Mouse (Mus musculus) G1E (cell line): ENCODE data around the gene Smap2. TPM values are rescaled to one million over a fixed set of nuclear protein-coding genes. Genes with fewer than 3 reads are reported as not detected.

Experiments
- ATAC-seq: 2 replicates; pipeline ENCODE4 v1.8.0; 2016; ENCODE audit warnings: mild to moderate bottlenecking; ENCODE audit not compliant: insufficient number of reproducible peaks, poor library complexity, low FRiP score, severe bottlenecking; ENCODE audit errors: extremely low read depth
- DNase-seq: peaks from one replicate; pipeline ENCODE4 v3.0.0; 2012; ENCODE audit warnings: low spot score
- H3K27me3 ChIP-seq: 2 replicates; pipeline ENCODE4 v1.6.1; 2012; ENCODE audit warnings: mild to moderate bottlenecking, low read length, inconsistent platforms; ENCODE audit not compliant: insufficient read depth
- H3K36me3 ChIP-seq: replicated peaks from 2 replicates; pipeline ENCODE3; 2012; ENCODE audit warnings: mild to moderate bottlenecking, inconsistent platforms
- H3K4me1 ChIP-seq: 2 replicates; pipeline ENCODE4 v1.6.1; 2012; ENCODE audit warnings: low read depth, low read length, inconsistent platforms, mixed read lengths; ENCODE audit not compliant: insufficient read depth
- H3K4me3 ChIP-seq: 2 replicates; pipeline ENCODE4 v1.5.1; 2012; ENCODE audit warnings: low read depth, mild to moderate bottlenecking, inconsistent platforms, low read length, moderate library complexity, mixed read lengths
- H3K9me3 ChIP-seq: replicated peaks from 2 replicates; pipeline ENCODE4 v1.6.1; 2012; ENCODE audit warnings: inconsistent platforms
- CTCF ChIP-seq: IDR thresholded peaks from 2 replicates; pipeline ENCODE4 v1.5.1; 2012; ENCODE audit warnings: low read depth, low read length, inconsistent platforms, mixed read lengths
- GATA1 ChIP-seq: IDR thresholded peaks from 2 replicates; pipeline ENCODE4 v1.6.1; 2012; ENCODE audit warnings: borderline replicate concordance, low read length, inconsistent platforms, mixed read lengths
- GATA2 ChIP-seq: IDR thresholded peaks from 2 replicates; pipeline ENCODE4 v1.6.1; 2012; ENCODE audit warnings: low read depth, low read length, inconsistent platforms, borderline replicate concordance
- POLR2AphosphoS5 ChIP-seq: IDR thresholded peaks from 2 replicates; pipeline ENCODE4 v1.6.1; 2012; ENCODE audit warnings: low read depth, low read length, inconsistent platforms; ENCODE audit not compliant: insufficient replicate concordance
- TAL1 ChIP-seq: conservative IDR thresholded peaks from 2 replicates; pipeline ENCODE4 v1.6.1; 2012; ENCODE audit warnings: low read depth, low read length, inconsistent platforms, mixed read lengths
- polyA plus RNA-seq: library from polyadenylated mRNA; stranded (reverse); fragments of >175 nt; gene quantifications from 2 replicates; pipeline ENCODE4 v1.2.3, GENCODE M21; 2012
- total RNA-seq, 2 experiments: library from RNA; stranded (forward) in 1 of 2; stranded (reverse) in 1 of 2; fragments of 200-1000 nt in 1 of 2; fragments of >200 nt in 1 of 2; fragmentation: Nextera tagmentation in 1 of 2; gene quantifications; 2 replicates each; pipeline ENCODE4 v1.2.3; 2014 to 2017

Smap2 gene
- total and polyA plus RNA-seq, 3 experiments = 33.4 to 92.6 (median 35.6) TPM

- Histone ChIP-seq H3K4me1 (peaks cover 35% of the 10 kb centered on the region), H3K27me3 (no peaks in the 10 kb centered on the region), H3K4me3 (no peak overlapping the region), H3K36me3 (no peaks in the 10 kb centered on the region), H3K9me3 (no peaks in the 10 kb centered on the region)
- ATAC-seq (no peak), DNase-seq (no peak)
- TF ChIP-seq GATA2 (no peak), GATA1 (no peak), POLR2AphosphoS5 (no peak), CTCF (no peak), TAL1 (no peak)
These were observed 6.9 kb upstream of the Smap2 start for GRCm38 (mm10) chr4:121023941-121024340.

GRCm38 (mm10) chr4:121023464-121023863, 6.4 kb upstream of the Smap2 start:
- Histone ChIP-seq H3K27me3 (no peaks in the 10 kb centered on the region), H3K9me3 (no peaks in the 10 kb centered on the region), H3K36me3 (no peaks in the 10 kb centered on the region), H3K4me3 (no peak overlapping the region), H3K4me1 (peaks cover 31% of the 10 kb centered on the region)
- TF ChIP-seq CTCF = no peak
- TF ChIP-seq GATA1 = no peak
- no peak for TF ChIP-seq GATA2
- TF ChIP-seq TAL1 = no peak
- TF ChIP-seq POLR2AphosphoS5 = no peak
- DNase-seq (no peak), ATAC-seq (no peak)

DNA sequence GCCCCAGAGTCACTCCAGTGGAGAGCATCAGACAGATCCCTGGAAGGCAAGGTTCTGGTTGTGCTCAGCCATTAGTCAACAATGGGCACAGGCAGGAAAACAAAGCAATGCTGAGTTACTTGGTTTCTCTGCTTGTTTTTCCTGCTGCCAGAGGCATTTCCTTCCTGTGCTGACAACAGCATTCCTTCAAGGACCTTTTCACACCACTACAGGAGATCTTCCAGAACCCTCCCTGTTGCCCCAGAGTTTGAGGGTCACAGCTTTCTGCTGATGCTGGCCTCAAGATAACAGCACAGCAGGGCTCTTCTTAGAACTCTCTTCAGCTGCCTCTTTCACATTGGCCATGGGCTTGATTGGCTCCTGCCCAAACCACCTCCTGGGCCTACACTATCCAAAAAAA, 4.9 kb upstream of the Smap2 start:
- Histone ChIP-seq H3K4me1 (peaks cover 42% of the 10 kb centered on the region), H3K9me3 (no peaks in the 10 kb centered on the region; the same call in 1 of the 2 replicates), H3K36me3 (no peaks in the 10 kb centered on the region), H3K27me3 (no peaks in the 10 kb centered on the region), H3K4me3 (no peak overlapping the region)
- ATAC-seq (no peak), DNase-seq (no peak)
- TF ChIP-seq GATA1 = no peak
- no peak for TF ChIP-seq GATA2
- TF ChIP-seq CTCF = no peak
- TF ChIP-seq TAL1 = no peak
- no peak for TF ChIP-seq POLR2AphosphoS5

DNA sequence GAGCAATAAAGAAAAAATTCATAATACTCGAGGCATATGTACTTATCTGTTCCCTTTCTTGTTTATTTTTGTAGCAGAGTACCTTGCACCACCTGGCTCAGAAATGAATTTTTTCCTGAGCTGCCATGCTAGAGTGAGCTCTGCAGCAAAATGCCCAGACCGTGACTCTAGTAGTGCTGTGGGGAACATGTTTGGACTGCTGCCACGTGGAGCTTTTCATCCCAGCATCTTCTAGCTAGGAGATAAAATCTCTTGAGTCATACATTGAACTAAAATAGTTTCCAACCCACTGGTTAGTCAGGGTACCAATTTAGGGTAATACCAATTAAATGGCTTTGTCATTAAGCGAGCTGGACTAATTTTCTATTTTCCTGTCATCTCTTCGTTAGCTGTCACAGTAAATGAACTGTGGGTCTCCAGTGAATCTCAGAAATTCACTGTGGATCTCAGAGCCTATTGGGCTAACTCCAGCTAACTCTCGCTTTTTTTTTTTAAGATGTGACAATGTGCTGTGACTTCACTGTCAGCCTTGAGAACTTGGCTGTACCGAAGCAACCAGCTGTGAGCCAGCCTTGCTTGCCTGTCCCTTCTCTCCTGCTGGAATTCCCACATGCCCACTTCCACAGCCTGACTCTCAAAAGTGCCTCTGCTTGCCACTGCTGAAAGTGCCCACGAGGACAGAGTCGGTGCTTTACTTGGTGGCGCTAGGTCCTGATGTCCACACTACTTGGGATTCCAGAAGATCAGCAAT, 3.2 kb upstream of the Smap2 start:
- H3K9me3 ChIP-seq = no peaks in the 10 kb centered on the region; the same call in 1 of the 2 replicates
- no peaks in the 10 kb centered on the region for H3K27me3 ChIP-seq
- peaks cover 43% of the 10 kb centered on the region for H3K4me1 ChIP-seq
- TF ChIP-seq POLR2AphosphoS5 (no peak), CTCF (no peak), GATA2 (no peak), GATA1 (no peak), TAL1 (no peak)
- no peak overlapping the region for H3K4me3 ChIP-seq
- no peak for ATAC-seq
- DNase-seq = no peak
- no peaks in the 10 kb centered on the region for H3K36me3 ChIP-seq

GRCm38 (mm10) chr4:121018250-121018649, 1.2 kb upstream of the Smap2 start:
- DNase-seq (no peak), ATAC-seq (no peak)
- Histone ChIP-seq H3K27me3 (no peaks in the 10 kb centered on the region), H3K4me1 (peaks cover 54% of the 10 kb centered on the region), H3K9me3 (no peaks in the 10 kb centered on the region; the same call in 1 of the 2 replicates), H3K4me3 (no peak overlapping the region), H3K36me3 (peaks cover 4% of the 10 kb centered on the region)
- TF ChIP-seq GATA1 = no peak
- TF ChIP-seq GATA2 = no peak
- TF ChIP-seq CTCF = no peak
- no peak for TF ChIP-seq TAL1
- no peak for TF ChIP-seq POLR2AphosphoS5

DNA sequence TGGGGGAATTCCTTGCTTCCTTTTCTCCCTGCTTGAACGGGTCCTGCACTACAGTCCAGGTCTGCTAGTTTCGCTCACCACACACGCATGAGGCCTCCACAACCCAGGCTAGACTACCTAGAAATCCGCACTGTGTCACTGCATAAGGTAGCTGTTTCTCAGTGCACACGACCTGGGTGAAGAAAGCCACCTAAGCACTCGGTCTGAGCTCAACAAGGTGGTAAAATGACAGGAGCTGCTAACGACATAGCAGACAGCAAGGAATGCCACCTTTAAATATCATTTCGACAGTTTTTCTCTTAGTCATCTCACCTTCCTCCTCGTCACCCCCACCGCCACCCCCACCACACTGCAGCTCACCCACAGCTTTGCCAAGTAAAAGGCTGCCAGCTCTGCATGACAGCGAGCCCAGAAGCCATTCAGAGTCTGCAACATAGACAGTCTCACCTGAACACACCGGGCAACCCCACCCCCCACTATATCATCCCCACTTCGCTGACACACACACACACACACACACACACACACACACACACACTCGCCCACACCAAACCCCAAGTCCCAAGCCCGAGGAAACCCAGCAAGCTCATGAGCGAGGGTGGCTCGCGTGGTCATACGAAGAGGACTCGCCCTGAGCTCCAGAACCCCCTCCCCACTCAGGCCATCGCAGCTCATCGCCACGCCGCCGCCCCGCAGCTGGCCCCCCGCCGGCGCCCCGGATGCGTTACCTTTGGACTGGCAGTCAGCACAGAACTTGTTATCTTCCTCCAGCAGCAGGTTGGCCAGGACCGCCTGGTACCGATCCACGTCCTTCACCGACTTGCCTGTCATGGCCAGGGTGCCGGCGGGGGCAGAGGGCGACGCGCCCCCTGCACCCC, 787 bp downstream of the Smap2 start:
- Histone ChIP-seq H3K4me1 (peaks cover 68% of the 10 kb centered on the region), H3K4me3 (peak overlapping the region; percentile 98), H3K9me3 (no peaks in the 10 kb centered on the region; the same call in 1 of the 2 replicates), H3K27me3 (no peaks in the 10 kb centered on the region), H3K36me3 (peaks cover 16% of the 10 kb centered on the region)
- DNase-seq (no peak), ATAC-seq (no peak)
- no peak; the same call in 1 of the 2 replicates for TF ChIP-seq TAL1
- TF ChIP-seq GATA2 = no peak
